Mouse (Mus musculus): ENCODE results near the gene Syf2.
"Not testable (repeated sequence)": the region's sequence is repeated elsewhere in the genome, so short reads cannot be mapped to it uniquely, and the experiment has no call there.

Syf2 gene

DNA sequence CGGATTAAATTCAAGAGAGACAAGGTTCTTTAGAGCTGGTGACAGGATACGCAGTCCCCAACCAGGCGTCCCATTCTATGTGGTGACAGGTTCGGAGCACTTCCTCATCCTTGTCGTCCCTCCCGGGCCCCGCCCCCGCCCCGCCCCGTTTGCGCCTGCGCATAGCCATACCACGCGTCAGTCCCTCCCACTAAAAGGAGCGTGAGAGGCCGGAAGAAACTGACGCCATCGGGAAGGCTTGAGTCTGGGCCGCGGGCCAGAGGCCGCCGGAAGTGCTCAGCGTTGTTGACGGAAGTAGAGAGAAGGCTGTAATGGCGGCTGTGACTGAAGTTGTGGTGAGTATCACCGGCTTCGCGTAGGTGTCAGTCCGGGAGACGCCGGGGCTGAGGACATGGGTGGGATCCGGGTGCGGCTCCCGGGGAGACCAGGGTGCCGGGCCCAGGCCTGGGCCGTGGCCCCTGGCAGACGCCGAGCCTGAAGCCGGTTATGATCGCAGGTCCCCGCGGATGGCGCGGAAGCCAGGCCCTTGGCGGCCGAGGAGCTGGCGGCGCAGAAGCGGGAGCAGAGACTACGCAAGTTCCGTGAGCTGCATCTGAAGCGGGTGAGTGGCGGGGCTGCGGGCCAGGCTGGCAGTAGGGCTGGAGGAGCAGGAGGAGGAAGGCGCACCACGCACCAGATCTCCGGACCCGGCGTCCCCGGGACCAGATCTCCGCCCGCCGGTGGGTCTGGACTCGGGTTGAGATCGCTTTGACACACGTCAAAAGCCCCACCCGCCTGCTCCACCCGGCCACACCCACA, at the start of gene Syf2:
Gene Syf2, plus strand, starts transcription at position 215 of the 798 bp plus-strand sequence.
- peak; percentile 95 for DNase-seq

DNA sequence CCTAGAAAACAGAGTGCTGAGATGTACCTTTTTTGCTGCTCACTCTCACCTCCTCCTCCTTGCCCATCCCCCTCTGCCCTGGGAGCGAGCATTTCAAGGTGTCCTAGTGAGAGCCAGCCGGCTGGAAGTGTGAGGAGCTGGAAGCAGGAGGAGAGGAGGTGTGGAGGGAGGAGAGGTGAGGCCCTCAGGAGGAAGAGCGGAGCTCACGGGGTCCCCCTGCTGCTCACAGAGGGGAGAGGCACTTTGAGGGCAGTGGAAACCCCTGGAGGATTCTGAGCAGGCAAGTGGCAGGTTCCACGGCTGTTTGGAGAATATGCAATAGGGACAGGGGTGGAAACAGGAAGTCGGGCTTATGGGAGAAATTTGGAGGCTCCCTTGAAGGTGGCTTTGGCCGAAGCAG, 47.4 kb upstream of the Syf2 start:
- no peak for DNase-seq

DNA sequence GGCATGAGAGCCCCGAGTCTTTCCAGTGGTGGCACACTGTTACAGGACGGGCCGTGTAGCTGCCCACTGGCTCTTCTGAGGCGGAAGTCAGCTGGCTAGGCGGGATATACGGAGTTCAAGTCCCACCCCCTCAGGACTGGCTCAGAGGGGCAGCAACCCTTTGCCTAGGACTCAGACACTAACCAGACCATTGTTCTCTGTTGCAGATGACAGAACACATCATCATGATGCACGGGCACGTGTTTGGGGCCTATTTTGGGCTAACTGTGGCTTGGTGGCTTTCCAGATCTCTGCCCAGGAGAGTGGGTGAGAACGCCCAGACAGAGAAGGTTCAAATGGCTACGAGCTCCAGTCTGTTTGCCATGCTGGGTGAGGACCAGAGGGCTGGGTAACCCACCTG, 46.9 kb upstream of the Syf2 start:
- no peak for DNase-seq

DNA sequence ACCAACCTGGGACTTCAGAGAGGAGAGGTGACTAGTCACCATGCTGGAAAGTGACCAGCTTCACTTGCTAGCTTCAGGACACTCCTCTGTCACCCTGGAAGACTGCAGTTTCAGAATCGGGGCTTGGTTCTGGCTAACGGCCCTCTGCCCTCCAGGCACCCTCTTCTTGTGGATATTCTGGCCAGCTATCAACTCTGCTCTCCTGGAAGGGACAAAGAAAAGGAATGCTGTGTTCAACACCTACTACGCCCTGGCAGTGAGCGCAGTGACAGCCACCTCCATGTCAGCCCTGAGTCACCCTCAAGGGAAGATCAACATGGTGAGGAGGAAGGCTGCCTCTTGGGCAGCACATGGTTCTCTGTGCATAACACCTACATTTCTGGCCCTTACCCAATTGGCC, 46.3 kb upstream of the Syf2 start:
- DNase-seq = no peak

DNA sequence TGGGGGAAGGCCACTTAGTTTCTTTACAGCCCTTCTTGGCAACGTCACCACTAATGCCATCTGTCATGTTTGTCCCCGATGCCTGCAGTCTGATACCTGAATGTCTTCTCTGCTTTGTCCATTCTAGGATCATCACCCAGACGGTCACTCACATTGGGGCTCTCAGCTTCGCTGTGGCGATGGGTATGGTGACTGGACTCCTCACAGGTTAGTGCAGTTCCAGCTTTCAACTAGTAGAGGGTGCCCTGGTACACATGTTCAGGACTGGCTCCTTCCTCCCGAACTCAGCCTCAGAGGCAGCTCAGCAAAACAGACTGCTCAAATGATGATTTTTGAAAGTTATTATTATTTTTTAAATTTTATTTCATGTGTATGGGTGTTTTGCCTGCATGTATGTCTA, 38.6 kb upstream of the Syf2 start:
- peak; percentile 57 for DNase-seq

DNA sequence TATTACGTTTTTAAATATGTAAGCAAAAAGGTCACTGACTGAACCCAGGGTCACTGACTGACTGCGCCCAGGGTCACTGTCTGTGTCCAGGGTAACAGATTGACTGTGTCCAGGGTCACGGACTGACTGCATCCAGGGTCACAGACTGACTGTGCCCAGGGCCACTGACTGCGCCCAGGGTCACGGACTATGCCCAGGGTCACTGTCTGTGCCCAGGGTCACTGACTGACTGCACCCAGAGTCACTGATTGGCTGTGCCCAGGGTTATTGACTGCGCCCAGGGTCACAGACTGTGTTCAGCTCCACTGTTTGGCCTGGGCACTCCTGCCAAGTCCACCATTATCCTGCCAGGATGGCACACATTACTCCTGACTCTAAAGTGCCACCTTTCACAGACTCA, 33.4 kb upstream of the Syf2 start:
- DNase-seq = no peak

DNA sequence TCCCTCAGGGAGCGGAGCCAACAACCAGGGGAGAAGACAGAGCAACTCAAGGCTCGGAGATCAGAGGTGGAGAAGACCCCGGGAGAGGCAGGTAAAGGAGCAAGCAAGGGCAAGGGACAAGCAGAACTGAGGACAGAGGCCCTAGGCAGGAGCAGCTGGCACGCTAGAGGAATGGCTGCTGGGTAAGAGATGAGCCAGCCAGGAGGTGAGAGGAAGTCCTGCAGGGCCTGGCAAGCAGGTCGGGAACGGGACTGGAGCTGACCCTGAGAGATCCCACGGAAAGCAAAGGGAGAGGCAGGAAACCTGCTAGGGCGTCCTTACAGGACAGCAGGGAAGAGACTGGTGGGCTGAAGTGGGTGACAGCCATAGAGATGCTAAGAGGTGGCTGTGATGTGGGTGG, 29.6 kb upstream of the Syf2 start:
- DNase-seq = no peak

DNA sequence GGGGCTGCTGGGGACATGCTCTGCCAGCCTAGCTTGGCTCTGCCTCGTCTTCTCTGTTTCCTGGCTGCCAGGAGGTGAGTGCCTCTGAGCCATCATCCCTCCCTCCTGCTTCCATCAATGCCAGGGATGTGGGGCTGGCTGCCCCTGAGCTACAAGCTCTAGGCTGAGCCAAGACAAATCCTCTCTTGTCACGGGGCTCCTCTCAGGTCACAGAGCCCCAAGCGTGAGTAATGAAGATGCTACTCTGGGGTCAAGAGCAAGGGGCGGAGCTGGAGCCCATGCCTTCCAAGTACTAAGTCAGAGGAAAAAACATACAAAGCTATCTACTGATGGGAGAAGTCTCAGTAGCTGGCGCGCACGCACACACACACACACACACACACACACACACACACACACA, 27.7 kb upstream of the Syf2 start:
- DNase-seq = no peak

DNA sequence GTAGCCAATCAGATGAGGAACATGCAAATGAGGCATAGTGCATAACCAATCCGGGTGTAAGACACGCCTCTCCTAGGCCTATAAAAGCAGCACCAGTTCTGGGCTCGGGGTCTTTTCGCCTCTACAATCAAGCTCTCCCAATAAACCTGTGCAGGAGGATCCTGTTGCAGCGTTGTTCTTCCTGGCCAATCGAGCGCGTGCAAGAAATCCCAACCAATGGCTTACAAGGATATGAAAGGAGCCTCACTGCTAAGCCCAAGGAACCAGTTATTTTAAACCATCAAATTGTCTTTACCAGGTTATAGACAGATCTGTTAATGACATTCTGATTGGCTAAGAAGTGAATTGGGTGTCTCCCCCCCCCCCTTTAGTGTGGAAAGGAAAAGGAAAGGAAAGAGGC, 19.3 kb upstream of the Syf2 start:
- DNase-seq = not testable (repeated sequence)

DNA sequence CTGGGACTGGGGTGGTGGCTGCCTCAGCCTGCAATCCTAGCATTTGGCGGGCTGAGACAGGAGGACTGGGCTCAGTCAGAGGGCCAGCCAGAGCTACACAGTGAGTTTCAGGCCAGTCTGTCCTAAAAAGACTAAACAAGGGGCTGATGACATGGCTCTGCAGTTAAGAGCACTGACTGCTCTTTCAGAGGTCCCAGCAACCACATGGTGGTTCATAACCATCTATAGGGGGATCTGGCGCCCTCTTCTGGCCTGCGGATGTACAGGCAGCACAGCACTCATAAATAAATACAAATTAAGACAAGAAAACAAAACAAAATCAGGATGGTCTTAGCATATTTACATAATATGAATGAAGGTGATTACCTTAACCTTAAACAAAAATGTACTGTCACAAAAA, 17.3 kb upstream of the Syf2 start:
- peak; percentile 81 for DNase-seq

DNA sequence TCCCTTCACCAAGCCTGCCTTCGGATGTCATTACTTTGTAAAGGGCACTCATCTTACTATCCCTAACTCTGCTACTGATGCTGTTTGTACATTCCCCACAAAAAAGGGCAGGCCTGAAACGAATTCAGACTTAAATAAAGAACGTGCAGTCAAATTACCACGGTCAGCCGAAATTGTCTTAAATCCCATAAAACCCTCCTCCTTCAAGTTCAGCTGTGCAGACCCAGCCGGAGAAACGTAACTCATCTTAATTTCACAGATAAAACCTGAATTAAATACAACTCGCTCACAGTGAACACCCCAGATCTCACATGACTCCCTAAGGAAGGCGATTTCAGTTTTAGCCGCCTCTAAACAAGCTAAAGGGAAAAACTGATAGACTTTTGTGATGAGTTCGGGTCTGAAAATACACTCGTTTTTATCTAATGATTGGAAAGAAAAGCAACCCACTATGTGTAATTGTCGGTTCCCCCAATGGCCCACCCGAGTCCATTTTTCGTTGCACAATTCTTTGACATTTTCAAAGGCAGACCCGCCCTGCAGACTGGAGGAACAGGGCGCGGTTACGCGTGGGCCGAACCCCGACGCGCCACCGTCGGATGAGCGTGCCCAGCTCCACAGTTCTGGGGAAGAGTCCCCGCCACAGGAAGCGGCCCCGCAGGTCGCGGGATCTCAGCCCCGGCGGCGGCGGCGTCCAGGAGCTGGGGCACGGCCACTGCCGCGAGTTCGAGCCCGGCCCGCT, 16.4 kb upstream of the Syf2 start:
- no peak for DNase-seq

DNA sequence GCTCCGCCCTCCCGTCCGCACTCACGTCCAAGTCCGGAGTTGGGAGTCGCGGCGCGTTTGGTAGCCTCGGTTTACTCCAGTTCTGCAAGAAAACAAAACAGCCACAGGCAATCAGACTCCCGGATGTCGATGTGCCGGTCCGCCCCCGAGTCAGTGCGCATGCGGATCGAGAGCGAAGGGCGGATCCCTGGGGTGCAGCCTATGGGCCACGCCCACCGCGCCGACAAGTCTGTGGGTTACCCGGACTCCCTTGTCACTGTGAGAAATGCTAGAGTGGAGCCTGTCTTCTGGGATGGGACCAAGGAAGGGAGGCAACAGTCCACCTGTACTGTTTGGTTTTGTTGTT, 15.9 kb upstream of the Syf2 start, which contains the start of gene Tmem50a:
Gene Tmem50a, minus strand, starts transcription at position 161 of the 346 bp plus-strand sequence.
- peak; percentile 92 for DNase-seq

DNA sequence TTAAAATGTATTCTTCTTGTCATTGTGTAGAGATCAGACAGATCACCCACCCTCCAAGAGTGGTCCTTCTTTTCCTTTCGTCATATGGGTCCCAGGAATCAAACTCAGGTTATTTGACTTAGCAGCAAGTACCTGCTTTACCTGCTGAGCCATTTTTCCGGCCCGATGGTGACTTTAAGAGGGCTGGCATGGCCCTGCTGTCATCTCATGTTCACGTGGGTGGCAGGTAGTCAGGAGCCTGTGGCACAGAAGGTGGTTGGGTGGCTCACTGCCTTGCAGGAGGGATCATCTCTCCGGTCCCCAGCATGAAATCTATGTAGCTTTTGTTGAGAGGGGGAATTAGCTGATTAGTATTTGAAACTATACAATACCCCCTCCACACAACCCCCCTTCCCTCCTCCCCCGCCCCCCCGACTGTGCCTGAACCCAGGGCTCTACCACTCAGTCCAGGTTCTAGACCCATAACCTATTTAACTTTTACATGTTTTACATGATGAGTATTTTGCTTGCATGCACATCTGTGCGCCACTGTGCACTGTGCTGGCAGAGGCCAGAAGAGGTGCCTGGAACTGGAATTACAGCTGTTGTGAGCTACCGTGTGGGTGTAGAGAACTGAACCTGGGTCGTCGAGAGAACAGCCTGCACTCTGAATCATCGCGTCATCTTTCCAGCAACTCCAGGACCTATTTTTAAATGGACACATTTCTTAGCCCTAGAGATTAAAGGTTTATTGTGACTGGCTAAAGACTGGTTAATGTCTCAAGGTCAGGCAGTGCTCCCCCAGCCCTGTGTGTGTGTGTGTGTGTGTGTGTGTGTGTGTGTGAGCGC, 15.3 kb upstream of the Syf2 start:
- DNase-seq = no peak

DNA sequence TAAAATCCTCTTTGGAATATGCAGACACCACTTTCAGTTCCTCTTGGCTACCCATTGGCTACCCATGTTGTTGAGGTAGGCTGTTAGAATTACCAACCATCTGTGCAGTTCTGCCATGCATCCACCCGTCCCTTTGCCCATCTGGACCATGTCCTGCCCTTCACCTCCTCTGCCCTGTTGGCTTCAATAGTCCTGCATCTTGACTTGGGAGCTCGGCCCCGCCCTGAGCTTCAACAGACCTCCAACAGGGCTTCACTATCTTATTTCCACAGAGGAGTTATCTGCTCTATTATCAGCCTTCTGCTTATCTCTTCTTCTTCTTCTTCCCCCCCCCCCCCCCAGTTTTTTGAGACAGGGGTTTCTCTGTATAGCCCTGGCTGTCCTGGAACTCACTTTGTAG, 13.5 kb upstream of the Syf2 start:
- DNase-seq = no peak

DNA sequence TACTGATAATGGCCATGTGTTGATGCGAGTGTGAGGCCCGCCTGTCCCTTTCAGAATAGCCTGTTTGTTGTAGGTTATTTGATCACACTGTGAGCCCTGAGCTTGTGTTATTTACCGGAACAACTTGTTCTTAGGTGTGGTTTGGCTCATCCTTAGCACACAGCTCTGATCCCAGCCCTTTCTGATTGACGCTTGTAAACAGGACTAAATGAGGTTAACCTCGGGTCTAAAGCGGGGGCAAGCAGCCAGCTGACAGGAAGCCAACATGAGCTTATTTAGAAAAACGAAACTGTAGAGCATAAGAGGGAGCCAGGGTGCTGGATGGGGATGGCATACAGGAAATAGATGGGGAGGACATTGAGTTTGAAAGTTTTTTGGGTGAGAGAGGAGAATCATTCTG, 12.3 kb upstream of the Syf2 start:
- DNase-seq = peak; percentile 32

DNA sequence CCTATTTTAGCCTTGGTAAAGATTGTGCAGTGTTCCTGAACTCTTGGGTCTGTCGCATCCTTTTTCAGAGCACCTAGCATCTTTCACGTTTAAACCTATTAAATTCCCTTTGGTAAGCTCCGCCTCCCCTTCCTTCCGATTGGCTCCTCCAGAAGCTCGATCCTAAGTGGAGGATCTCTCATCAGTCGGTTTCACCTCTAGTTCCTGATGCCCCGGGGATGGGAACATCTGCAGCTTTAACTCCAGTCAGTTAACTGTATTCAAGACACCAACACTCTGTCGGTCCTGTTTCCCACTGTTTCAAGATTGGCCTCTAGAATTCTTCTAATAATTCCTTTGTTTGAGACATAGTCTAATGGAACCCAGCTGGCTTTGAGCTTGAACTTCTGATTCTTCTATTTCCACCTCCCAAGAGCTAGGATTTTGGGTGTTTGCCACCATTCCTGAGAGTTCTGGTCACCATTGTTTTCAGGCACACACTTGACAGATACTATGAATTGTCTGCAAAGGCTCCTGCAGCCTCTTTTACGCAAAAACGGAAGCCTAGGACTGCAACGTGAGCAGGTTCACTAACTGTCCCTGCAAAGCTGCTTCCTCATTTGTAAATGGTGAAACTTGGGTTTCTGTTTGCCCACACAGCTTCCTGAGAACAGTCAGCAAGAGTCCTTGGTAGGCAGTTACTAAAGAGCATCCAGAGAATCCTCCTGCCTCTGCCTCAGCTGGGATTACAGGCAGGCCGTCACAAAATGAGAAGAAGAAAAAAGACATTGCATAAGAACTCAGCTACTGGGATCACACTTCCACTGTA, 10.8 kb upstream of the Syf2 start:
- DNase-seq = no peak

DNA sequence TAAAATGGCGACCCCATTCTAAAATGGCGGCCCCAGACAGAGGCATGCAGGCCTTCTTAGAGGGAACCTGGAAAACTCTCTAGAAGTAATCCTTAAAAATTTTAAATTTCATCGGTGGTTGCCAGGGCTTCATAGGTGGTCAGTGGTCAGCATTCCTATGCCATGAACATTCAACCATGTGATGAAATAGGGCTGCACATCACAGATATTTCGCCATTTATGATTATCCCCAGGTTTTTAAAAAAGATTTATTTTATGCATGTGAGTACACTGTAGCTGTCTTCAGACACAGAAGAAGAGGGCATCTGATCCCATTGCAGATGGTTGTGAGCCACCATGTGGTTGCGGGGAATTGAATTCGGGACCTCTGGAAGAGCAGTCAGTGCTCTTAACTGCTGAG, 10.1 kb upstream of the Syf2 start:
- no peak for DNase-seq

DNA sequence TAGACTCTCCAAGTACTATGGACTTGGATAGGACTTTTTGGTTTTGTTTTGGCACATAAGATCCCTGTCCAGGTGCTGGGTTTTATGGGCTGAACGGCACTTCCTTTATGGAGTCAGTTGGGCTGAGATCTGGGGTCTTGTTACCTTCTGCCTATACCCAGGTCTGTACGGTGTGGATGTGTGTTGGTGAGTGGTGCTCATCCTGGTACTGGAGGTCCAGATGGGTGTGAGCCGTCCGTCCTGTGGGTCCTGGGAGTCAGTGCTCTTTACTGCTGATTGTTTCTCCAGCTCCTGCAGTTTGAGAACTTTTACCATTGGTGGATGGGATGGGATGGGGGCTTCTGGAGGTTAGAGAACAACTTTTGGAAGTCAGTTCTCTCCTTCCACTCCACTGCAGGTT, 9.0 kb upstream of the Syf2 start:
- DNase-seq = no peak

DNA sequence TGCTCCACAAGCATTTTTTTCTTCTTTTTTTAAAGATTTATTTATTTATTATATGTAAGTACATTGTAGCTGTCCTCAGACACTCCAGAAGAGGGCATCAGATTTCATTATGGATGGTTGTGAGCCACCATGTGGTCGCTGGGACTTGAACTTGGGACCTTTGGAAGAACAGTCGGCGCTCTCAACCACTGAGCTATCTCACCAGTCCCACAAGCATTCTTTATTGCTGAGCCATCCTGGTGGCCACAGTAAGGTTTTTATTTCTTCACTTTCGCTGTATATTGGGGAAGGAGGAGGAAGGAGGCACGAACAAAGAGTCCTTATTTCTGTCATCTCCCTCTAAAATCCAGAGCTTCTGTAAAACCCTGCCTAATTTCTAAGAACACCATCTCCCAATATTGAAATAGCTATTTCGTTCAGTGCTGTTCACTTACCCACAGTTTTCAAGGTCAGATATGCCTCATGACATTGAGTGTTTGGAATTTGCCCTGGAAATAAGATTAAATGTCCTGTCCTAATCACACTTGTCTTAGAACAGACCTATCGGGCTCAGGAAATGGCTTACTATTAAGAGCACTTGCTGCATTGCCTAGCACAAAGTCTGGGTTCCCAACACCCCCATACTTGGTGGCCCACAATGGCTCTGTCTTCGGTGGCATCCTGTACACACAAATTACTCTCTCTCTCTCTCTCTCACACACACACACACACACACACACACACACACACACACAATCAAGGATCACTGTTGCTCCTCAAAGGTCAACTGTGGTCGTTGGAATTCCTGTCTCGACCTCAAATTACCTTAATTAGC, 8.4 kb upstream of the Syf2 start:
- DNase-seq = no peak

DNA sequence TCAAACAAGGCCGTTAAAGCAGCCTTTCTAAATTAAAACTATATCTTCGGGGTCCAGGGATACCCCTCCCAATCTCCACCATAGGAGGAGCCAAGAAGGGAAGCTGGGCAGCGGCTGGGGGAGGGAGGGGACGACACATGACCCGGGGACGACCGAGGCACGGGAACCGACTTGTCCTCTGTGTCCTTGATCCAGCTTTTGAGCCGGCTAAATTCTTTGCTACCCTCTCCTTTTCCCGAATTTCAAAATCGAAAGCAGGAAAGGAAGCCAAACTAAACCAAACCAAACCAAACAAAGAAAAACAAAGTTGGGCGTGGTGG, 7.8 kb upstream of the Syf2 start:
- DNase-seq = peak; percentile 57

DNA sequence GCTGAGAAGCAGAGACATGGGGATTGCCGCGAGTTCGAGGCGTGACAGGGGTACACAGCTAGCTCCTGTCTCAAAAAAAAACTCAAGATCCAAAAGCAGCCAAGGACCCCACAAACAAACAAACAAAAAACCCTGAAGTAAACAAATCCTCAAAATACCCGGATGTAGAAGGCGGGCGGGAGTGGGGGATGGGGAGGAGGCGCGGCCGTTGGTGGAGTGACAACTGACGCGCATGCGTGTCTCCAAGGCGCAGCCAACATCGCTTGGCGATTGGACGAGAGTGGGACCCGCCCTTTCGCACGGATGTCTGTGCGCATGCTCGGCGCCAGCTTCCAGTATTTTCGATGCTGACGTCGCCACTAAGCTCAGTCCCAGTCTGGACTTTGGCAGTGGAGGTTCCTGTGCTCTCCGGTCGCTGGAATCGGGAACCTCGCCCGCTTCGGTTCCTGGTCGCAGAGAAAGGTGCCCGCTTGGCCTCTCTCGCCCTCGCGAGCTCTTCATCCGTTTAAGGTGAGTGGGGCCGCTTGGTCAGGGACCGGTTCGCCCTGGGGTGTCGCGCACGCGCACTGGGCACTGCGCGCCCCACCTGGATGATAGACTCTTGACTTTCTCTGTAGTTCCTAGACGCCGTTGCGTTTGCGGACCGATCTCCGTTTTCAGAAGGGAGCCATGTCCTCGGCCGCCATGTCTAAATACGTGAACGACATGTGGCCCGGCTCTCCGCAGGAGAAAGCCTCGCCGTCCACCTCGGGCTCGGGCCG, 7.3 kb upstream of the Syf2 start, which contains the start of gene Rsrp1:
Gene Rsrp1, plus strand, starts transcription at position 335 of the 761 bp plus-strand sequence.
- peak; percentile 99 for DNase-seq

Measured in right cerebral cortex, postnatal 14 days (tissue).